Mouse (Mus musculus): ENCODE results near the gene Hbq1a. TPM values are rescaled to one million over a fixed set of nuclear protein-coding genes. Genes with fewer than 3 reads are reported as not detected.
"Not testable (repeated sequence)": the region's sequence is repeated elsewhere in the genome, so short reads cannot be mapped to it uniquely, and the experiment has no call there.

The Hbq1a gene
- polyA plus RNA-seq, 1 experiment from 2014 or later, result 0.41 TPM

- H3K4me3 ChIP-seq; H3K9me3 ChIP-seq; H3K27ac ChIP-seq; H3K4me1 ChIP-seq; H3K36me3 ChIP-seq; H3K9ac ChIP-seq; H3K27me3 ChIP-seq (replicated peaks): not testable (repeated sequence)
- ATAC-seq (ENCODE audit: low FRiP score, low read depth), result peak; percentile 78
- peak within 1 kb of the TSS; percentile 53 for H3K4me2 ChIP-seq (replicated peaks)
- 23% methylated on average over 33 of the region's 33 CpGs for WGBS
These were observed 13.0 kb upstream of the Hbq1a start, which contains the start of gene Hbq1b for GRCm38 (mm10) chr11:32286695-32287492. Hbq1b (plus strand) TSS chr11:32286965.

- Histone ChIP-seq H3K4me2 (replicated peaks) (no peak overlapping the region; the same call in 1 of the 2 replicates), H3K27me3 (replicated peaks) (no peaks in the 10 kb centered on the region; the same call in 1 of the 2 replicates), H3K4me1 (no peaks in the 10 kb centered on the region), H3K36me3 (no peaks in the 10 kb centered on the region), H3K27ac (no peak overlapping the region), H3K4me3 (no peak overlapping the region), H3K9ac (no peak overlapping the region), H3K9me3 (no peaks in the 10 kb centered on the region)
- ATAC-seq (ENCODE audit: low FRiP score, low read depth), result no peak
- WGBS, result 65% methylated on average over 9 of the region's 9 CpGs
These were observed 12.4 kb upstream of the Hbq1a start for GRCm38 (mm10) chr11:32287493-32287825.

GRCm38 (mm10) chr11:32292819-32293218 lies 7.0 kb upstream of the Hbq1a start:
- H3K4me1 ChIP-seq; H3K27ac ChIP-seq; H3K9me3 ChIP-seq; H3K4me2 ChIP-seq (replicated peaks); H3K36me3 ChIP-seq; H3K27me3 ChIP-seq (replicated peaks); H3K9ac ChIP-seq; ATAC-seq (ENCODE audit: low FRiP score, low read depth); H3K4me3 ChIP-seq: not testable (repeated sequence)
- 81% methylated on average over 4 of the region's 4 CpGs for WGBS

GRCm38 (mm10) chr11:32293479-32293878 lies 6.4 kb upstream of the Hbq1a start:
- not testable (repeated sequence) for H3K27ac ChIP-seq; H3K27me3 ChIP-seq (replicated peaks); ATAC-seq (ENCODE audit: low FRiP score, low read depth); H3K9ac ChIP-seq; H3K4me1 ChIP-seq; H3K4me3 ChIP-seq; H3K36me3 ChIP-seq; H3K9me3 ChIP-seq; H3K4me2 ChIP-seq (replicated peaks)
- WGBS, result 77% methylated on average over 3 of the region's 3 CpGs

- not testable (repeated sequence) for H3K4me1 ChIP-seq; H3K27me3 ChIP-seq (replicated peaks); H3K4me3 ChIP-seq; H3K4me2 ChIP-seq (replicated peaks); H3K9ac ChIP-seq; ATAC-seq (ENCODE audit: low FRiP score, low read depth); H3K9me3 ChIP-seq; H3K27ac ChIP-seq; H3K36me3 ChIP-seq
- WGBS, result no CpG with 5 or more reads among the region's 4 CpGs
These were observed 3.7 kb upstream of the Hbq1a start, which contains the start of gene Hba-a2 for GRCm38 (mm10) chr11:32296203-32296602. Hba-a2 (plus strand) TSS chr11:32296489.

GRCm38 (mm10) chr11:32297417-32297816 lies 2.5 kb upstream of the Hbq1a start:
- not testable (repeated sequence) for H3K9ac ChIP-seq; H3K9me3 ChIP-seq; H3K4me3 ChIP-seq; H3K4me1 ChIP-seq; H3K36me3 ChIP-seq; H3K27me3 ChIP-seq (replicated peaks); H3K4me2 ChIP-seq (replicated peaks); ATAC-seq (ENCODE audit: low FRiP score, low read depth); H3K27ac ChIP-seq
- WGBS, result 45% methylated on average over 2 of the region's 2 CpGs

GRCm38 (mm10) chr11:32297866-32298531 lies 1.9 kb upstream of the Hbq1a start:
- Histone ChIP-seq H3K27me3 (replicated peaks) (peaks cover 7% of the 10 kb centered on the region; the same call in 1 of the 2 replicates), H3K4me2 (replicated peaks) (no peak overlapping the region), H3K4me1 (no peaks in the 10 kb centered on the region), H3K27ac (no peak overlapping the region), H3K4me3 (no peak overlapping the region), H3K9ac (no peak overlapping the region), H3K36me3 (no peaks in the 10 kb centered on the region), H3K9me3 (no peaks in the 10 kb centered on the region)
- WGBS, result 96% methylated on average over 1 of the region's 1 CpGs
- ATAC-seq (ENCODE audit: low FRiP score, low read depth), result no peak

GRCm38 (mm10) chr11:32298532-32298918 lies 1.3 kb upstream of the Hbq1a start:
- Histone ChIP-seq H3K9me3 (no peaks in the 10 kb centered on the region), H3K4me1 (no peaks in the 10 kb centered on the region), H3K4me2 (replicated peaks) (no peak overlapping the region), H3K27ac (no peak overlapping the region), H3K9ac (no peak overlapping the region), H3K27me3 (replicated peaks) (peaks cover 7% of the 10 kb centered on the region; the same call in 1 of the 2 replicates), H3K36me3 (no peaks in the 10 kb centered on the region), H3K4me3 (no peak overlapping the region)
- ATAC-seq (ENCODE audit: low FRiP score, low read depth), result no peak
- 98% methylated on average over 2 of the region's 2 CpGs for WGBS

- peak; percentile 37; the same call in 1 of the 2 replicates for ATAC-seq (ENCODE audit: low FRiP score, low read depth)
- Histone ChIP-seq H3K4me3 (no peak overlapping the region), H3K36me3 (no peaks in the 10 kb centered on the region), H3K9me3 (no peaks in the 10 kb centered on the region), H3K27ac (no peak overlapping the region), H3K27me3 (replicated peaks) (peaks cover 7% of the 10 kb centered on the region; the same call in 1 of the 2 replicates), H3K4me2 (replicated peaks) (peak overlapping the region; percentile 54), H3K4me1 (no peaks in the 10 kb centered on the region), H3K9ac (no peak overlapping the region)
- WGBS, result 55% methylated on average over 15 of the region's 17 CpGs
These were observed 704 bp downstream of the Hbq1a start for GRCm38 (mm10) chr11:32300279-32301267.

GRCm38 (mm10) chr11:32301506-32301905 lies 1.6 kb downstream of the Hbq1a start:
- Histone ChIP-seq H3K9me3 (no peaks in the 10 kb centered on the region), H3K27me3 (replicated peaks) (peaks cover 7% of the 10 kb centered on the region; the same call in 1 of the 2 replicates), H3K4me2 (replicated peaks) (no peak overlapping the region), H3K27ac (no peak overlapping the region), H3K9ac (no peak overlapping the region), H3K4me1 (no peaks in the 10 kb centered on the region), H3K4me3 (no peak overlapping the region), H3K36me3 (no peaks in the 10 kb centered on the region)
- 77% methylated on average over 1 of the region's 1 CpGs for WGBS
- ATAC-seq (ENCODE audit: low FRiP score, low read depth), result no peak

- Histone ChIP-seq H3K4me3 (no peak overlapping the region), H3K36me3 (no peaks in the 10 kb centered on the region), H3K4me2 (replicated peaks) (no peak overlapping the region), H3K27ac (no peak overlapping the region), H3K27me3 (replicated peaks) (peaks cover 7% of the 10 kb centered on the region; the same call in 1 of the 2 replicates), H3K9ac (no peak overlapping the region), H3K9me3 (no peaks in the 10 kb centered on the region), H3K4me1 (no peaks in the 10 kb centered on the region)
- no peak for ATAC-seq (ENCODE audit: low FRiP score, low read depth)
- 50% methylated on average over 2 of the region's 2 CpGs for WGBS
These were observed 3.1 kb downstream of the Hbq1a start for GRCm38 (mm10) chr11:32302824-32303419.
